Mouse (Mus musculus): ENCODE measurements at regions not wholly inside any gene's neighbourhood (a gene's known extent, or its start where the extent isn't known, plus 50 kb on each side); places are given as distances from the start of the nearest gene placed in this dataset.

DNA sequence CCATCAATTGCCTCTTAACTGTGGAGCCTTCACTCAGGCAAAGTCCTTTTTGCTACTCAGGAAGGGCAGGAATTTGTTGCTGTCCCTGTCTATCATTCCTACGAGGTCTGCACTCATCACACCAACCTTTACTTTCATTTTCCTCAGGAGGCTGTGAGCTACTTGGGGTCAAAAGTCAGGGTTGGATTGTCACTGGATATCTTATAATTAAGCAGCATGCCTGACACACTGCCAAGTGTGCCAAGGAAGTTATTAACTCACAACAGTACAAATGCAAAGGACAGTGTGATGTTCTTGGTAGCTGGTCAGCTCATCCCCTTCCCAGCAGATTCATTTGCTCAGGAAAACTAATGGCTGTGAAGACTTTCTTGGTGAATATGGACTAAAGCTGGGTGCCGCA is 241.7 kb upstream of the Smlr1 start:
- Histone ChIP-seq H3K79me2 (ENCODE audit: control insufficient read depth, insufficient read depth) (no peaks in the 10 kb centered on the region), H3K36me3 (ENCODE audit: control insufficient read depth, insufficient read depth) (no peaks in the 10 kb centered on the region), H3K27me3 (ENCODE audit: control insufficient read depth, insufficient read depth, insufficient read length) (no peaks in the 10 kb centered on the region), H3K79me3 (ENCODE audit: low read depth) (no peaks in the 10 kb centered on the region), H3K4me3 (ENCODE audit: insufficient read depth, poor library complexity, severe bottlenecking) (no peak overlapping the region), H3ac (ENCODE audit: control insufficient read depth, insufficient read length, low read depth) (no peak overlapping the region)
- TF ChIP-seq USF1 (IDR thresholded peaks at IDR 0.05; ENCODE audit: low read depth) (no peak), MYOD1 (IDR thresholded peaks at IDR 0.05; ENCODE audit: control insufficient read depth, insufficient read length, low read depth) (no peak), CEBPB (IDR thresholded peaks at IDR 0.05; ENCODE audit: low read depth) (no peak), MYOG (IDR thresholded peaks at IDR 0.05; ENCODE audit: control insufficient read depth, extremely low read depth, insufficient read length) (no peak), MAX (IDR thresholded peaks at IDR 0.05) (no peak), FOSL1 (IDR thresholded peaks at IDR 0.05; ENCODE audit: insufficient read depth, low read length, poor library complexity, severe bottlenecking) (no peak), CTCF (IDR thresholded peaks at IDR 0.05; ENCODE audit: control insufficient read depth, insufficient read depth, insufficient read length) (no peak)

DNA sequence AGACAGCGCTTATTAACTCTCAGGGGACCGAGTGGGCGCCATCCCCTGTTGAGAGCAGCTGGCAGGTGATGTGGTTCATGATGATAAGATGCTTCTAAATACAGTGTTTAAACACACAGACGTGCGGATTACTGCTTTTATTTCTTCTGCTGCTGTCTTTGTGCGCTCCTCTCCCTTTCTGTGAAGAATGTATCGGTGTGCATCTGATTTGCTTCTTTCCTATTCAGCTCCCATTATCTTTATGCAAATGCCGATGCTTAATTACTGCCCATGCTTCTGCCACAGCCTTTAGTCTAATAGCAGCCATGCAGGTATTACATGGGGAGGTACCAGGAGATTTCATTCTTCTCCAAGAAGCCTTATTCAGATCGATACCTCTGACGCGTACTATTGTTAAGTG is 240.6 kb upstream of the Smlr1 start:
- Histone ChIP-seq H3K36me3 (ENCODE audit: control insufficient read depth, insufficient read depth) (no peaks in the 10 kb centered on the region), H3K79me3 (ENCODE audit: low read depth) (no peaks in the 10 kb centered on the region), H3K27me3 (ENCODE audit: control insufficient read depth, insufficient read depth, insufficient read length) (no peaks in the 10 kb centered on the region), H3K79me2 (ENCODE audit: control insufficient read depth, insufficient read depth) (no peaks in the 10 kb centered on the region), H3K4me3 (ENCODE audit: insufficient read depth, poor library complexity, severe bottlenecking) (no peak overlapping the region), H3ac (ENCODE audit: control insufficient read depth, insufficient read length, low read depth) (no peak overlapping the region)
- TF ChIP-seq MYOD1 (IDR thresholded peaks at IDR 0.05; ENCODE audit: control insufficient read depth, insufficient read length, low read depth) (no peak), USF1 (IDR thresholded peaks at IDR 0.05; ENCODE audit: low read depth) (no peak)

DNA sequence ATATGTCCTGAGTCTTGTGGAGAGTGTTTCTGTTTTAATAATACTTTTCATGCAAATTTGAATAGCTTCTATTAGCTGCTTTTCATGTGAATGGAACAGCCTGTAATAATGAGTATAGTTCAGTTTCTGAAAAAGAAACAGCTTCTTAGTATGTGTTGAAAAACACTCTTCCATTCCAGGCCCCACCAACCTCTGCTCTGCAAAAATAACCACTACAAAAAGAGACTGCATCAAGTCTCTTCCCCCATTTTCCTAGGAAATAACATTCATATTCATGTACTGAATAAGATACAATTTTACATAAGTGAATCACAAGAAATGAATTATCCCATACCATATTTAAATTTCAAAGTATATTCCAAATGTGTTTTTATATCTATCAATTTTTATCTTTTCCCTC is 234.0 kb upstream of the Smlr1 start:
- Histone ChIP-seq H3K79me2 (ENCODE audit: control insufficient read depth, insufficient read depth) (no peaks in the 10 kb centered on the region), H3K27me3 (ENCODE audit: control insufficient read depth, insufficient read depth, insufficient read length) (no peaks in the 10 kb centered on the region), H3K36me3 (ENCODE audit: control insufficient read depth, insufficient read depth) (no peaks in the 10 kb centered on the region), H3K79me3 (ENCODE audit: low read depth) (no peaks in the 10 kb centered on the region), H3ac (ENCODE audit: control insufficient read depth, insufficient read length, low read depth) (no peak overlapping the region), H3K4me3 (ENCODE audit: insufficient read depth, poor library complexity, severe bottlenecking) (no peak overlapping the region)
- TF ChIP-seq MYOD1 (IDR thresholded peaks at IDR 0.05; ENCODE audit: control insufficient read depth, insufficient read length, low read depth) (no peak), USF1 (IDR thresholded peaks at IDR 0.05; ENCODE audit: low read depth) (no peak), CTCF (IDR thresholded peaks at IDR 0.05; ENCODE audit: control insufficient read depth, insufficient read depth, insufficient read length) (no peak), MAX (IDR thresholded peaks at IDR 0.05) (no peak), CEBPB (IDR thresholded peaks at IDR 0.05; ENCODE audit: low read depth) (no peak), MYOG (IDR thresholded peaks at IDR 0.05; ENCODE audit: control insufficient read depth, extremely low read depth, insufficient read length) (no peak), FOSL1 (IDR thresholded peaks at IDR 0.05; ENCODE audit: insufficient read depth, low read length, poor library complexity, severe bottlenecking) (no peak)

DNA sequence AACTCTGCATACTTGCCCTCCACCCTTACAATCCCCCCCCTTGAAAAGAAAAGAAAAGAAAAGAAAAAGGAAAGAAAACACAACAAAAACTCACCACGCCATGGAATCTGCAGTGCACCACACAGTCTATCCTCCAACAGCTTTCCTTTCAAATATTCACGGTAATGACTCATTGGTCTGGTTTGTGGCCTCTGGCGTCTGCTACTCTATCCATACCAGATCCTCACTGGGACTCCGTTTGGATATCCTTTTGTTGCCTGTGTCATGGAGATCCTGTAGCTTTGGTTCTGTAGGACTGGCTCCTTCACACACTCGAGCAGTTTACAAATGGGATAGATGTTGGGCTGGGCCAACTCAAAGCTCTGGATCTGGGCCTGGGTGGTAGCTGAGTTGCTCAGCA is 232.4 kb upstream of the Smlr1 start:
- H3K79me3 ChIP-seq (ENCODE audit: low read depth), result no peaks in the 10 kb centered on the region

GRCm38 (mm10) chr10:25754300-25754699 is 218.2 kb upstream of the Smlr1 start:
- Histone ChIP-seq H3K79me2 (ENCODE audit: control insufficient read depth, insufficient read depth) (no peaks in the 10 kb centered on the region), H3K79me3 (ENCODE audit: low read depth) (no peaks in the 10 kb centered on the region), H3ac (ENCODE audit: control insufficient read depth, insufficient read length, low read depth) (no peak overlapping the region), H3K4me3 (ENCODE audit: insufficient read depth, poor library complexity, severe bottlenecking) (no peak overlapping the region), H3K36me3 (ENCODE audit: control insufficient read depth, insufficient read depth) (no peaks in the 10 kb centered on the region), H3K27me3 (ENCODE audit: control insufficient read depth, insufficient read depth, insufficient read length) (no peaks in the 10 kb centered on the region)
- no peak for TF ChIP-seq CTCF (IDR thresholded peaks at IDR 0.05; ENCODE audit: control insufficient read depth, insufficient read depth, insufficient read length)
- TF ChIP-seq MYOD1 (IDR thresholded peaks at IDR 0.05; ENCODE audit: control insufficient read depth, insufficient read length, low read depth), result no peak
- no peak for TF ChIP-seq USF1 (IDR thresholded peaks at IDR 0.05; ENCODE audit: low read depth)
- TF ChIP-seq MYOG (IDR thresholded peaks at IDR 0.05; ENCODE audit: control insufficient read depth, extremely low read depth, insufficient read length), result no peak
- no peak for TF ChIP-seq MAX (IDR thresholded peaks at IDR 0.05)
- no peak for TF ChIP-seq FOSL1 (IDR thresholded peaks at IDR 0.05; ENCODE audit: insufficient read depth, low read length, poor library complexity, severe bottlenecking)

More for the DNA sequence above, 232.4 kb upstream of the Smlr1 start:
- H3ac ChIP-seq (ENCODE audit: control insufficient read depth, insufficient read length, low read depth), result no peak overlapping the region
- H3K36me3 ChIP-seq (ENCODE audit: control insufficient read depth, insufficient read depth), result no peaks in the 10 kb centered on the region
- H3K4me3 ChIP-seq (ENCODE audit: insufficient read depth, poor library complexity, severe bottlenecking), result no peak overlapping the region
- no peaks in the 10 kb centered on the region for H3K27me3 ChIP-seq (ENCODE audit: control insufficient read depth, insufficient read depth, insufficient read length)
- TF ChIP-seq MAX (IDR thresholded peaks at IDR 0.05) (no peak), CTCF (IDR thresholded peaks at IDR 0.05; ENCODE audit: control insufficient read depth, insufficient read depth, insufficient read length) (no peak), USF1 (IDR thresholded peaks at IDR 0.05; ENCODE audit: low read depth) (no peak), MYOD1 (IDR thresholded peaks at IDR 0.05; ENCODE audit: control insufficient read depth, insufficient read length, low read depth) (no peak), MYOG (IDR thresholded peaks at IDR 0.05; ENCODE audit: control insufficient read depth, extremely low read depth, insufficient read length) (no peak), CEBPB (IDR thresholded peaks at IDR 0.05; ENCODE audit: low read depth) (no peak), FOSL1 (IDR thresholded peaks at IDR 0.05; ENCODE audit: insufficient read depth, low read length, poor library complexity, severe bottlenecking) (no peak)
- no peaks in the 10 kb centered on the region for H3K79me2 ChIP-seq (ENCODE audit: control insufficient read depth, insufficient read depth)

DNA sequence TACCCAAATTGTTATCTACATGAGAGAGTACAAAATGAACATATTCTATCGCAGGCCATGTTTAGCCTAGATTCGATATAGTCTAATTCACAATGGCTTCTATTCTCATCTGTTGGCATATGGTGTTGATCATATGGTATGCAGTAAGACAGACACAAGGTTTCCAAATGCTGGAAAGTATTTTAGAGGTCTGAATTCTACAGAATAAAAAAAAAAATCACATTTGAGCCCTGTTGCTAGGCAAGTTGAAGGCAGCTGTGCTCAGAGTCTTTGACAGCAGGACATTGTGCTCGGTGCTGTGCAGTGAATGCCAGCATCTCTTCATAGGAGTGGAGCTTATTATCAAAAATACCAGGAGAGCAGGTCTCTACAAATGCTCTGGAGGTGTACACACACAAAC is 206.6 kb upstream of the Smlr1 start:
- no peak overlapping the region for H3K4me3 ChIP-seq (ENCODE audit: insufficient read depth, poor library complexity, severe bottlenecking)
- H3K79me2 ChIP-seq (ENCODE audit: control insufficient read depth, insufficient read depth), result no peaks in the 10 kb centered on the region
- no peaks in the 10 kb centered on the region for H3K27me3 ChIP-seq (ENCODE audit: control insufficient read depth, insufficient read depth, insufficient read length)
- TF ChIP-seq MYOD1 (IDR thresholded peaks at IDR 0.05; ENCODE audit: control insufficient read depth, insufficient read length, low read depth), result no peak
- no peak for TF ChIP-seq USF1 (IDR thresholded peaks at IDR 0.05; ENCODE audit: low read depth)
- TF ChIP-seq MYOG (IDR thresholded peaks at IDR 0.05; ENCODE audit: control insufficient read depth, extremely low read depth, insufficient read length), result no peak
- TF ChIP-seq MAX (IDR thresholded peaks at IDR 0.05), result no peak
- TF ChIP-seq CTCF (IDR thresholded peaks at IDR 0.05; ENCODE audit: control insufficient read depth, insufficient read depth, insufficient read length), result no peak
- no peak for TF ChIP-seq FOSL1 (IDR thresholded peaks at IDR 0.05; ENCODE audit: insufficient read depth, low read length, poor library complexity, severe bottlenecking)
- TF ChIP-seq CEBPB (IDR thresholded peaks at IDR 0.05; ENCODE audit: low read depth), result no peak
- H3K79me3 ChIP-seq (ENCODE audit: low read depth), result no peaks in the 10 kb centered on the region
- H3ac ChIP-seq (ENCODE audit: control insufficient read depth, insufficient read length, low read depth), result no peak overlapping the region
- H3K36me3 ChIP-seq (ENCODE audit: control insufficient read depth, insufficient read depth), result no peaks in the 10 kb centered on the region
